Mouse (Mus musculus) olfactory bulb, adult 2 months (tissue): ENCODE data around the gene Odf4. TPM values are rescaled to one million over a fixed set of nuclear protein-coding genes. Genes with fewer than 3 reads are reported as not detected.

Experiments
- H3K27ac ChIP-seq: fragments of 200-500 bp; 2 replicates; pipeline ENCODE4 v1.5.1; 2012; ENCODE audit warnings: low read depth, low read length; ENCODE audit not compliant: insufficient read depth
- H3K4me1 ChIP-seq: fragments of 200-500 bp; 2 replicates; pipeline ENCODE4 v1.6.1; 2012; ENCODE audit warnings: low read length; ENCODE audit not compliant: control insufficient read depth, insufficient read depth
- H3K4me3 ChIP-seq: fragments of 200-500 bp; 2 replicates; pipeline ENCODE4 v1.5.1; 2012; ENCODE audit warnings: mild to moderate bottlenecking, low read depth, low read length, moderate library complexity; ENCODE audit not compliant: insufficient read depth
- CTCF ChIP-seq: fragments of 200-500 bp; IDR thresholded peaks from 2 replicates; pipeline ENCODE4 v1.5.1; 2012; ENCODE audit warnings: low read depth, mild to moderate bottlenecking, low read length, moderate library complexity; ENCODE audit not compliant: insufficient read depth
- POLR2A ChIP-seq: fragments of 200-500 bp; IDR thresholded peaks from 2 replicates; pipeline ENCODE4 v1.6.1; 2012; ENCODE audit warnings: mild to moderate bottlenecking, low read depth, low read length, moderate library complexity; ENCODE audit not compliant: insufficient read depth
- whole genome bisulfite sequencing: fragments of 180-500 bp; shearing (Covaris S2); methylation state at CpG from one replicate; pipeline ENCODE4 v1.1.7; 2018; 5-methylcytosine and 5-hydroxymethylcytosine counted together
- polyA plus RNA-seq: library from polyadenylated mRNA; stranded (reverse); fragments of >200 nt; gene quantifications from 2 replicates; pipeline ENCODE4 v1.2.4, GENCODE M21; 2012; ENCODE audit warnings: low replicate concordance; ENCODE audit not compliant: missing spikeins, insufficient read depth, insufficient read length

Gene Odf4
- polyA plus RNA-seq, 1 experiment, result not detected

DNA sequence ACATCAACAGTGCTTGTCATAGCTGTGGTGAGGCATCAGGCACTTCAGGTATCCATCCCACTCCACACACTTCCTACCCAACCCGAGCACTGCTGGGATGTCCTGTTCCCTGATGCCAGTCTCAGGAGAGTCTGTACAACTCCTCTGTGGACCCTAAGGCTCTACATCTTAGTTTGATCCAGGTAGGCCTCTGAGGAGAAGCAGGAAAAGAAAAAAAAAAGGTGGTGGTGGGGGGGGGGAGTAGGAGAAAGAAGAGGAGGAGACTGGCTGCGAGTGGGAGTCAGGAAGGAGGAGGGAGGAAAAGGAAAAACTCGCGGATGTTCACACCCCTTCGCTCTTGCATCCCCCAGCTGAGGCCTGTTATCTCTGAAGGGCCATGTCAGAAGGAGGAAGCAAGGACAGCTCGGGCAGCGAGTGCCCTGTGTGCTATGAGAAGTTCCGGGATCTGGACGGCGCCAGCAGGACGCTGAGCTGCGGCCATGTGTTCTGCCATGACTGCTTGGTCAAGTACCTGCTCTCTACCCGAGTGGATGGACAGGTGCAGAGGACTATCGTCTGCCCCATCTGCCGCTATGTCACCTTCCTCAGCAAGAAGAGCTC lies 34.5 kb downstream of the Odf4 start:
- WGBS, result 82% methylated on average over 15 of the region's 15 CpGs
- no peak overlapping the region for H3K27ac ChIP-seq
- H3K4me3 ChIP-seq, result no peak overlapping the region
- H3K4me1 ChIP-seq, result no peaks in the 10 kb centered on the region
- no peak for TF ChIP-seq POLR2A
- TF ChIP-seq CTCF, result no peak

DNA sequence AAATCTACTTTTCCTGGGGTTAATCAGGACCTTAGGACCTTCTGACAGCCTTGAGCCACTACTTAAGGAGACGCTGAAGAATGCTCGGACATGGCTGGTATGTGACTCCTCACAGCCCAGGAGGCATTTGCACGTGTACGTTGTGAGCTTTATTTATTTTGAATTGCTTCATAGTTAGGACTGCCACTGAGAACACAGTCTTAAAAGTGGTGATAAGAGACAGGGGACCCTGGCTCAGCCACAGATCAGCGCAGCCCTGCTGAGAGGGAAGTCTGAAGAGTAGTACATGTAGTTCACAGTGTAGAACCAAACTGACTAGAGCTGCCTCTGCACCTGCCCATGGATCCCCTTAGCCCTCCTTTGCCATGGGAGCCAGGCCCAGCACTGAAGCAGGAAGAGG lies 35.1 kb downstream of the Odf4 start:
- WGBS, result 88% methylated on average over 5 of the region's 5 CpGs
- TF ChIP-seq CTCF (no peak), POLR2A (no peak)
- Histone ChIP-seq H3K4me1 (no peaks in the 10 kb centered on the region), H3K27ac (no peak overlapping the region), H3K4me3 (no peak overlapping the region)

DNA sequence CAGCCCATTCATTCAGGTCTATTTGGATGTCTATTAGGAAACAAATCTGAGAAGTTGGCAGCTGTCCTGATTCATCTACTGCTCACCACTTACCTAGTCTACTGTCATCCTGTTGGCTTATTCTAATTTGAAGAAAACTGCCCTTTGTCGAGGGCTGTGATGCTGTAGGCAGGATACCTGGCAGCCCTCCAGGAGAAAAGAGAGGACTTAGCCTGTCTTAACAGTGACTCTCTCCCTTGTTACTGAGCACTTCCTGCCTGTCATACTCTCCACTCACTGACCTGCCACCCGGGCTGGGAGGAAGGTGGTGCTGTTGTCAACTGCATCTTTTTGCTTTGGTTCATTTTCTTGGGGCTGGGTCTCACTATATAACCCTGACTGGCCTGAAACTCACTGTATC lies 36.3 kb downstream of the Odf4 start:
- no peak for TF ChIP-seq POLR2A
- Histone ChIP-seq H3K27ac (no peak overlapping the region), H3K4me1 (no peaks in the 10 kb centered on the region), H3K4me3 (no peak overlapping the region)
- WGBS, result 30% methylated on average over 2 of the region's 2 CpGs

DNA sequence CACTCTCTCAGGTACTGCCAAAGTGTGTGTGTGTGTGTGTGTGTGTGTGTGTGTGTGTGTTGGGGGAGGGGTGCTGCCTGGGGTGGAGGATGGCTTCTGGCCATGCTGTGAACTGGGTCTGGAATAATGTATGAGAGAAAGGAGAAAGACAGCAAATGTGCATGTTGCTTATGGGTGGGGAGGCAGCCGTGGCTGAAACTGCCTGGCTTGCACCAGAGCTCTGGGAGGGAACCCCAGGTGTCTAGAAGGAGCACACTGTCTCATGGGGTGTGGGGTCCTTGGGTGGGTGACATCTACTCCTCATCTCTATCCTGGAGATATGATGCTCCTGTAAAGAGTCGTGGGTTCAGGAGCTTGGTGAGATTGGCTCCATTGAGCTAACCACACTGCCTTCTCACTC lies 38.2 kb downstream of the Odf4 start:
- 74% methylated on average over 2 of the region's 2 CpGs for WGBS
- Histone ChIP-seq H3K4me1 (no peaks in the 10 kb centered on the region), H3K4me3 (no peak overlapping the region), H3K27ac (no peak overlapping the region)
- TF ChIP-seq CTCF (no peak), POLR2A (no peak)

DNA sequence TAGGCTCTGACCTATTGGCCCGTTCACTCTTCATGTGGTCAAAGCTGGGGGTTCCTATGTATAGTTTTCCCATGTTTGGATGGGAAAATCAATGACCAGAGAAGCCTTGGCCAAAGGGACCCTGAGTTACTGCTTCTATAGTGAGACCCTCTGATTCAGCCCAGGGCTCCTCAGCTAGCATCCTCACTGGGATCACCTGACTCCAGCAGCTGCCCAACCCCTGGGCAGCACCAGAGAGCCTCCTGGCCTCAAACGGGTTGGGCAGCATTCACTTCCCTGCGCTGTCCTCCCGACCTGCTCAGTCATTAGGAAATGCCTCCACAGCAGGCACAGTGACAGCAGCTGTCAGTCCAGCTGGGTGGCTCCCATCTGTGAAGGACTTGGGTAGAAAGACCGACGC lies 38.6 kb downstream of the Odf4 start, which contains the start of gene Rnf222:
Gene Rnf222, plus strand, starts transcription at position 301 of the 400 bp plus-strand sequence.
- TF ChIP-seq POLR2A (no peak), CTCF (no peak)
- Histone ChIP-seq H3K27ac (no peak within 1 kb of the TSS), H3K4me3 (no peak within 1 kb of the TSS), H3K4me1 (no peaks in the 10 kb centered on the region)
- 40% methylated on average over 6 of the region's 6 CpGs for WGBS

DNA sequence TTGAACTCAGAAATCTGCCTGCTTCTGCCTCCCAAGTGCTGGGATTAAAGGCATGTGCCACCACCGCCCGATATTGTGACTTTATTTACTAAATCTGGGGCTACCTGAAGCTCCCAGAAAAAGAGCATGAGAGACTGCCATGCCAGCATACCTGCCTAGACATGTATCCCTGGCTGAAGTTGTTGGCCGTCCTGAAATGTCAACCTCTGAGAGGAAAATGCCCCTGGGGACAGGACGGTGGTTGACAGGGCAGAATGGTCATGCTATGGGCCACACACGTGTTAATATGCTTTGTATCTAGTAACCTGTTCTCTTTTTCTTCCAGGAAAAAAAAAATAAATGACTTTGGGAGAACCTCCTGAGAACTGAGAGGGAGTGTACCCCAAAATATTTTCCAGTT lies 40.8 kb downstream of the Odf4 start:
- no peak overlapping the region for H3K27ac ChIP-seq
- TF ChIP-seq POLR2A (no peak), CTCF (no peak)
- H3K4me3 ChIP-seq, result no peak overlapping the region
- peaks cover 3% of the 10 kb centered on the region; the same call in 1 of the 2 replicates for H3K4me1 ChIP-seq
- 85% methylated on average over 5 of the region's 5 CpGs for WGBS

DNA sequence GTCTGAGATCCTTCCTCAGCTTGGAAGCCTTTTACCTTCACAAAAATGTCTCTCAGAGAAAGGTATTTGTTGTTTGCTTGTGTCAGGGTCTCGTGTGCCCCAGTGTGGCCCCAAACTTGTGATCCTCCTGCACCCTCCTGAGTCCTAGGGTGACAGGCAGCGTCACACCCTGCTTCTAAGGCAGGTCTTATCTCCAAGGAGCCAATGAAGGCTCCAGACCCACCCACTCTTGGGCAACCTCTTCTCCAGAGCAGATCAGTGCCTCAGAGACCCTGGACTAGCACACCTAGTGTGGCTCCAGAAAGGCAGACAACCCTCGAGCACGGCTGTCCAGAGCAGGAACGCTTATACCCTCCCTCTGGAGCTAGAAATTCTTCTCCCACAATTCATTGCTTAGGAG lies 42.5 kb downstream of the Odf4 start:
- TF ChIP-seq POLR2A (no peak), CTCF (no peak)
- Histone ChIP-seq H3K4me1 (peaks cover 3% of the 10 kb centered on the region; the same call in 1 of the 2 replicates), H3K27ac (no peak overlapping the region), H3K4me3 (no peak overlapping the region)
- WGBS, result 83% methylated on average over 5 of the region's 5 CpGs

DNA sequence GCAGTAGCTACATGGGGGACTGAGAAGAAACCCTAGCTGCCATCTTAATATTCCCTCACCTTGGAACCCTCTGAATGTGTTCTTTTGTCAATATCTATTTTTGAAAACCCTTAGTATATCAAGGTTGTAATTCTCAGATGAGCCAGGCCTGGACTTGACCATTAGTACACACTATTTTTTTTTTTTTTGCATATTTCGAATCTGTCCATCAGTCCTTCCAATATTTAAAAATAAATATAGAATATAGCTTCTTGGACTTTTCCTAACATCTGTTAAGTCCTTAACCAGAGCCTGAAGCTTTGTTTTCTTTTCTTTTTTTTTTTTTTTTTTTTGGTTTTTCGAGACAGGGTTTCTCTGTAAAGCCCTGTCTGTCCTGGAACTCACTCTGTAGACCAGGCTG lies 43.0 kb downstream of the Odf4 start:
- WGBS, result 80% methylated on average over 2 of the region's 2 CpGs
- Histone ChIP-seq H3K4me1 (peaks cover 3% of the 10 kb centered on the region; the same call in 1 of the 2 replicates), H3K4me3 (no peak overlapping the region), H3K27ac (no peak overlapping the region)
- TF ChIP-seq POLR2A (no peak), CTCF (no peak)

DNA sequence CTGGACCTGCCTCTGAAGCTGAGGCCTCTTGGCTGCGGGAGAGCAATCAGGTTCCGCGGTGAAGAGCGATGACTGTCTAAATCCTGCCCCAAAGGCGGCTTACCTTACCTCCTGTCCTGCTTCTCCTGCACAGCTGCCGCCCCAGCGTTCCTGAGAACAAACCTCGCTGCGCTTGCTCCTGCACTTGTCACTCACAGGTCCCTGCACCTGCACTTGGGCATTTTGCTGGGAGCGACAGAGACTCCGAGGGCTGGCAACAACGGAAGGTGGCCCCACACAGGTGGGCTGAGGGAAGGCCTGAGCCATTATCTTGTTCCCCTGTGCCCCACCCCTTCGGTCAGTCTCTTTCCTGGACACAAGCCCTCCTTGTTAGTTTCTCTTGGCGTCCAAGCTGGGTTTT lies 44.8 kb downstream of the Odf4 start:
- whole genome bisulfite sequencing, result 46% methylated on average over 14 of the region's 14 CpGs
- Histone ChIP-seq H3K27ac (no peak overlapping the region), H3K4me3 (no peak overlapping the region), H3K4me1 (peaks cover 3% of the 10 kb centered on the region; the same call in 1 of the 2 replicates)
- TF ChIP-seq POLR2A, result no peak
- TF ChIP-seq CTCF, result no peak

DNA sequence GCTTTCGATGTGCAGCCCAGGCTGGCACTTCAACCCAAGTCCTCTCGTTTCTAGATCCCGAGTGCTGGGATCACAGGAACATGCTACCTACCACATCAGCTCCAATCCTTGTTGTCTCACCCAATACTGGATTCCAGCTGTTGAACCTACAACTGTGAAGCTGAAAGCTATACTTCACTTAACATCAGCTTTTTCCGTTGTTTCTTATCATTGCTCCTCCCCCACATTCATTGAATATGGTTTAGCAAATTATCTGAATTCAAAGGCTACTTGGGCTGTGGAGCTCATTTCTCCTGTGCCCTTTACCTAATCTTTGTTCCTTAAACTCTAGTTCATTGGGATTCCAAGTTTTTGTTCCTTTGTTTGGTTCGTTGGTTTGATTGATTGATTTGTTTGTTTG lies 48.1 kb downstream of the Odf4 start:
- TF ChIP-seq CTCF, result no peak
- TF ChIP-seq POLR2A, result no peak
- peaks cover 3% of the 10 kb centered on the region; the same call in 1 of the 2 replicates for H3K4me1 ChIP-seq
- H3K4me3 ChIP-seq, result no peak overlapping the region
- H3K27ac ChIP-seq, result no peak overlapping the region
- 84% methylated on average over 5 of the region's 5 CpGs for WGBS
